Mouse (Mus musculus): Measurements from ENCODE around the gene Timp2.

- TF ChIP-seq POLR2A (IDR thresholded peaks at IDR 0.05; ENCODE audit: low read depth, low read length): peak; percentile 94
- TF ChIP-seq CTCF (conservative IDR thresholded peaks at IDR 0.05; ENCODE audit: insufficient read depth, insufficient read length, low read depth, low read length): 0 out of 2 replicates have a peak, but pooled peaks have one; percentile 4
These were observed 65.3 kb downstream of the Timp2 start, which contains the start of gene Usp36 for GRCm38 (mm10) chr11:118289999-118290889.
